Mouse (Mus musculus) bone marrow macrophage, adult 2 months (primary cell): Measurements from ENCODE around the gene Camsap1.

Experiments
- CTCF ChIP-seq: IDR thresholded peaks from 2 replicates; pipeline ENCODE4 v1.5.1; 2012; ENCODE audit warnings: low read depth, mild to moderate bottlenecking, low read length, moderate library complexity
- POLR2A ChIP-seq: IDR thresholded peaks from 2 replicates; pipeline ENCODE4 v1.6.1; 2012; ENCODE audit warnings: mild to moderate bottlenecking, low read depth, low read length, borderline replicate concordance

DNA sequence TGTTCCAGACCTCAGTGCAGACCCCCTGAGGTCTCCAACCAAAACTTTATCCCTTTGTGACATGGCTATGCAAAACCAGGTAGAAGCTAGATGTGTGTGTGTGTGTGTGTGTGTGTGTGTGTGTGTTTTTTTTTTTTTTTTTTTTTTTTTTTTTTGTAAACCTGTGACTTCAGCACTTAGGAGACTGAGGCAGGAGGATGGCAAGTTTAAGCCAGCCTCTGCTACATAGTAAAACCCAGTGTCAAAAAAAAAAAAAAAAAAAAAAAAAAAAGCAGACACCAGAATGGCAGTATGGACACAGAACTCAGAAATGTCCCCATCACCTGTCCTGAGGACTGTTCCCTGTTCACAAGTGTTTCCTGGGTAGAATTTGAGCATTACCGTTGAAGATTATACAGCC, 6.6 kb upstream of the Camsap1 start:
- TF ChIP-seq CTCF, result no peak
- TF ChIP-seq POLR2A, result no peak
